Mouse (Mus musculus): Measurements from ENCODE around the gene Gtf2i.

DNA sequence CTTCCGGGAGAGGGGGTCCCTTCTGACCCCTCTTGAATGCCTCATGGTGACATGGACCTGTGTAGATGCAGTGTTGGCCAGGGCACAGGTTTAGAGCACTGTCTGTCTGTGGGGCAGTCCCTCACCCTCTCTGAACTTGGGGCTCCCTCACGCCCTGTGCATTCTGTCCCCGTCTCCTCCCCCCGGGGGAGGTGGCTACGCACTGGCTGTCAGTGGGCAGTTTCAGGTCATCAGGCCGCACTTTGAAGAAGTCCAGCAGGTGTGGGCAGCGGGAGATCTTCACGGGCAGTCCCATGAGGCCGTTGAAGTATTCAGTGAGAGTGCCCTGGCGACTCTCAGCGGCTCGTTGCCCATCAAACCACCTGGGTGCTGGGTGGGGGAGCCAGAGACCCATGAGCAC lies 87.6 kb downstream of the Gtf2i start:
- TF ChIP-seq CTCF (IDR thresholded peaks at IDR 0.05) (no peak), POLR2A (IDR thresholded peaks at IDR 0.05; ENCODE audit: insufficient read depth, low read depth, low read length) (no peak)

Data from heart, adult 2 months (tissue).